In the genomic region with DNA sequence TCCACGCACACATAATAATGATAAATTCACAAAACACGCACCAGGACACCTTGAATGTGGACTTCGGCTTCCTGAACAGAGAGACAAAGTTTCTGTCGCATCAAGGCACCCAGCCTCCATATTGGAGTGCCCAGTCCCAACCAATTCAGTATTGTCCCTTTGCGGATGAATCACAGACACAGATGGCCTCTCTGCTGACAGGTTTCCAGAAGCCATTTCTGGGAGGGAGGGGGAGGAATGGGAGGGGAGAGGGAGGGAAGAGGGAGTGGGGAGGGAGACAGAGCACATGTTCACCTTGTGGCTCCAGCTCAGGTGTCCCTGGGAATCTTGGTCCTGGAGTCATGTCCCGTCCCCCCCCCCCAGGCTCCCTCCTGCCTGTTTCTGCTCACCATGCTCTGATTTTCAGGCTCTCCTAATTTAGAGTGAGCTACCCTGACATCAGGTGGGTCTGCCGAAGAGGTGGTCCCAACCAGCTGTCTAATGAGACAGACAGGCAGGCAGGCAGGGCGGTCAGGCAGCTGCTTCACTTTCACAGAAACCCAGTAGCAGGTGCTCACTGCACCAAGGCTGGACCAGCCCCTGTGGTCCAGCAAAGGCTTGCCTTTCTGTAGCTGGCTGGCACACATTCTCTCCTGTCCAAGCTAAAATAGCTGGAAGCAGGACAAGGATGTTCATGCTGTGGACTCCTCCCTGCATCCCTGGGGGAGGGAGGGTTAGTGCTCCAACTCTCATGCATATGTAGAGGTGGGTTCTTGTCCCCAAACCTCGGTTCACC, we compare ENCODE assay signal across 19 mouse cellular contexts. TPM values are rescaled to one million over a fixed set of nuclear protein-coding genes. Genes with fewer than 3 reads are reported as not detected.
A peak's percentile ranks its signal among the peaks of the same experiment; 100 is the strongest.
DNase-seq lines count a peak whose midpoint lies in the region; ATAC-seq and TF ChIP-seq lines count a peak whose summit lies in the region.
"Had no signal": no experiment of that assay in that cellular context is flagged by ENCODE, and none has a peak within 500 bp of the region (broad histone marks: within the 10 kb centered on the region; RNA-seq: fewer than 3 reads in every experiment).

No protein-coding gene starts in this region.

- H3K9me3 ChIP-seq in heart, embryonic 10.5 days, result no peaks in the 10 kb centered on the region
- H3K9me3 ChIP-seq: G1E; heart, embryonic 12.5 days; limb, embryonic 15.5 days; megakaryocyte, embryonic 14.5 days; neural tube, embryonic 13.5 days had no signal

- 74% methylated on average over 9 of the region's 9 CpGs for WGBS in heart, embryonic 10.5 days
- WGBS in spleen, adult 2 months, result 83% methylated on average over 9 of the region's 9 CpGs

- 0 out of 2 replicates have a peak overlapping the region, but pooled peaks have one; percentile 5 for H3K27ac ChIP-seq in heart, embryonic 10.5 days
- peak overlapping the region; percentile 65 for H3K27ac ChIP-seq in spleen, adult 2 months (ENCODE audit: insufficient read depth, low read length)
- H3K27ac ChIP-seq: limb, embryonic 15.5 days; neural tube, embryonic 13.5 days had no signal

- no peak overlapping the region for H3K4me3 ChIP-seq in heart, embryonic 10.5 days
- H3K4me3 ChIP-seq in spleen, adult 2 months (ENCODE audit: extremely low read depth, insufficient read depth, insufficient read length), result no peak overlapping the region
- H3K4me3 ChIP-seq: heart, embryonic 12.5 days; limb, embryonic 15.5 days; megakaryocyte, embryonic 14.5 days; neural tube, embryonic 13.5 days had no signal

- no peaks in the 10 kb centered on the region for H3K36me3 ChIP-seq in heart, embryonic 10.5 days
- H3K36me3 ChIP-seq in spleen, adult 2 months (ENCODE audit: control insufficient read depth, insufficient read depth, low read length), result no peaks in the 10 kb centered on the region
- H3K36me3 ChIP-seq: G1E; heart, embryonic 12.5 days; limb, embryonic 15.5 days; neural tube, embryonic 13.5 days had no signal

- intact Hi-C loops in heart, postnatal 10 days (cut with DNase I), result no loop called here

- DNase-seq in heart, embryonic 10.5 days (ENCODE audit: low spot score), result no peak
- no peak for DNase-seq in heart, postnatal 10 days
- DNase-seq in spleen, adult 2 months (ENCODE audit: low read depth in 1 of 2, low spot score in 2 of 2), result no peak
- DNase-seq in spleen, postnatal 4 days (ENCODE audit: low spot score in 2 of 2), result no peak
- DNase-seq in cerebellum, postnatal 25 days, result peak; percentile 68 to 81
- no peak for DNase-seq in thymus, postnatal 14 days
- no peak for DNase-seq in layer of hippocampus, adult 9-10 months (ENCODE audit: low spot score)
- DNase-seq: B cell, adult 2 months; embryo, embryonic 11 days; gastrocnemius, postnatal 14 days; kidney, postnatal 10 days; layer of hippocampus, postnatal 36 days; lung, embryonic 14.5 days had no signal

- no peak for TF ChIP-seq POLR2A in spleen, adult 2 months (IDR thresholded peaks at IDR 0.05; ENCODE audit: low read depth, low read length)

- peaks cover 50% of the 10 kb centered on the region for H3K4me1 ChIP-seq in heart, embryonic 10.5 days
- H3K4me1 ChIP-seq in spleen, adult 2 months (ENCODE audit: control insufficient read depth, insufficient read depth, insufficient read length), result peaks cover 32% of the 10 kb centered on the region; the same call in 1 of the 2 replicates

- ATAC-seq in frontal cortex, adult (ENCODE audit: low TSS enrichment), result no peak

- TF ChIP-seq CTCF in spleen, adult 2 months (IDR thresholded peaks at IDR 0.05; ENCODE audit: extremely low read depth, insufficient read depth, insufficient read length, insufficient replicate concordance), result no peak

- peaks cover 30% of the 10 kb centered on the region for H3K27me3 ChIP-seq in heart, embryonic 10.5 days (ENCODE audit: insufficient read depth, poor library complexity, severe bottlenecking)
- H3K27me3 ChIP-seq in spleen, adult 2 months (ENCODE audit: control insufficient read depth, insufficient read depth, low read length), result no peaks in the 10 kb centered on the region
- H3K27me3 ChIP-seq: limb, embryonic 15.5 days; neural tube, embryonic 13.5 days had no signal

RNA-seq across cellular contexts. Expression of gene Tldc1, which starts 10.6 kb away (rescaled TPM):
- 14.5 and 19.8 TPM in 2 replicates for polyA plus RNA-seq in heart, embryonic 10.5 days (2016; fragmentation: Nextera tagmentation; extraction: Ambion mirVana)
- total RNA-seq in heart, postnatal 10 days (2021), result 10 to 100 TPM; 11.4 to 11.5 TPM
- 4.8 and 6.2 TPM in 2 replicates for polyA plus RNA-seq in spleen, adult 2 months (2012; rRNA removed)

RNA-seq across cellular contexts. Expression of gene Cotl1, which starts 51.5 kb away (rescaled TPM):
- 55.7 and 62.0 TPM in 2 replicates for polyA plus RNA-seq in heart, embryonic 10.5 days (2016; fragmentation: Nextera tagmentation; extraction: Ambion mirVana)
- total RNA-seq in heart, postnatal 10 days (2021), result 10 to 100 TPM; 39.4 to 44.2 TPM
- polyA plus RNA-seq in spleen, adult 2 months (2012; rRNA removed), result 606 and 770 TPM in 2 replicates

Comparison
In these comparisons a context has a peak if more than half of its experiments do, and no peak if none do; other contexts are left out.
1. DNase-seq: peak in cerebellum, postnatal 25 days (2 of 2); none in heart, embryonic 10.5 days (single experiment), heart, postnatal 10 days (0 of 2), spleen, adult 2 months (0 of 2), spleen, postnatal 4 days (0 of 2), thymus, postnatal 14 days (single experiment) and layer of hippocampus, adult 9-10 months (single experiment).